Mouse (Mus musculus) cortical plate, adult 2 months (tissue): ENCODE results near the gene Fhl5. TPM values are rescaled to one million over a fixed set of nuclear protein-coding genes. Genes with fewer than 3 reads are reported as not detected.
A peak's percentile ranks its signal among the peaks of the same experiment; 100 is the strongest.
"Not testable (repeated sequence)": the region's sequence is repeated elsewhere in the genome, so short reads cannot be mapped to it uniquely, and the experiment has no call there.

Source experiments
- H3K27ac ChIP-seq: fragments of 200-500 bp; 2 replicates; pipeline ENCODE4 v1.5.1; 2012; ENCODE audit warnings: low read length, control low read depth, inconsistent platforms; ENCODE audit not compliant: insufficient read depth
- H3K4me1 ChIP-seq: fragments of 200-500 bp; 2 replicates; pipeline ENCODE4 v1.6.1; 2011; ENCODE audit warnings: low read length; ENCODE audit not compliant: control insufficient read depth, insufficient read depth
- H3K4me3 ChIP-seq: fragments of 200-500 bp; 2 replicates; pipeline ENCODE4 v1.5.1; 2011; ENCODE audit warnings: mild to moderate bottlenecking, low read length, control low read depth; ENCODE audit not compliant: insufficient read depth
- CTCF ChIP-seq: fragments of 200-500 bp; IDR thresholded peaks from 2 replicates; pipeline ENCODE4 v1.5.1; 2011; ENCODE audit warnings: mild to moderate bottlenecking, control low read depth, low read length; ENCODE audit not compliant: insufficient read depth; ENCODE audit errors: extremely low read depth
- POLR2A ChIP-seq: fragments of 200-500 bp; IDR thresholded peaks from 2 replicates; pipeline ENCODE4 v1.6.1; 2011; ENCODE audit warnings: mild to moderate bottlenecking, low read length, control low read depth; ENCODE audit not compliant: insufficient read depth; ENCODE audit errors: extremely low read depth
- polyA plus RNA-seq: library from polyadenylated mRNA; depleted of rRNA; stranded (reverse); fragments of >200 nt; gene quantifications from 2 replicates; pipeline ENCODE4 v1.2.3, GENCODE M21; 2012; rRNA removed

Gene Fhl5
- polyA plus RNA-seq = 0.17 and 0.19 TPM in 2 replicates

GRCm38 (mm10) chr4:25242776-25243175, at the start of gene Fhl5:
Gene Fhl5, minus strand, starts transcription at chr4:25242876.
- Histone ChIP-seq H3K4me1 (no peaks in the 10 kb centered on the region), H3K4me3 (no peak within 1 kb of the TSS), H3K27ac (no peak within 1 kb of the TSS)
- no peak for TF ChIP-seq POLR2A
- no peak for TF ChIP-seq CTCF

GRCm38 (mm10) chr4:25285002-25285401, 42.3 kb upstream of the Fhl5 start:
- H3K27ac ChIP-seq, H3K4me1 ChIP-seq, H3K4me3 ChIP-seq: not testable (repeated sequence)

- H3K4me3 ChIP-seq = peak within 1 kb of the TSS; percentile 74
- TF ChIP-seq POLR2A (peak; percentile 79), CTCF (no peak)
- H3K27ac ChIP-seq = peak within 1 kb of the TSS; percentile 91
- H3K4me1 ChIP-seq = no peaks in the 10 kb centered on the region; the same call in 1 of the 2 replicates
Measured at GRCm38 (mm10) chr4:25281671-25282038, 39.0 kb upstream of the Fhl5 start, which contains the start of gene Ufl1. Gene Ufl1, minus strand, starts transcription at chr4:25281821.

- H3K27ac ChIP-seq = peak overlapping the region; percentile 91
- peak overlapping the region; percentile 74 for H3K4me3 ChIP-seq
- H3K4me1 ChIP-seq = no peaks in the 10 kb centered on the region; the same call in 1 of the 2 replicates
- TF ChIP-seq CTCF (no peak), POLR2A (no peak)
Measured at GRCm38 (mm10) chr4:25280938-25281670, 38.4 kb upstream of the Fhl5 start.

GRCm38 (mm10) chr4:25272861-25273627, 30.4 kb upstream of the Fhl5 start:
- Histone ChIP-seq H3K27ac (no peak overlapping the region), H3K4me1 (no peaks in the 10 kb centered on the region), H3K4me3 (no peak overlapping the region)
- no peak for TF ChIP-seq CTCF
- no peak for TF ChIP-seq POLR2A

- Histone ChIP-seq H3K27ac (no peak overlapping the region), H3K4me1 (no peaks in the 10 kb centered on the region), H3K4me3 (no peak overlapping the region)
- TF ChIP-seq CTCF (no peak), POLR2A (no peak)
Measured at GRCm38 (mm10) chr4:25271926-25272325, 29.2 kb upstream of the Fhl5 start.

GRCm38 (mm10) chr4:25267144-25267543, 24.5 kb upstream of the Fhl5 start:
- no peaks in the 10 kb centered on the region for H3K4me1 ChIP-seq
- TF ChIP-seq POLR2A (no peak), CTCF (no peak)
- no peak overlapping the region for H3K4me3 ChIP-seq
- H3K27ac ChIP-seq = no peak overlapping the region

- TF ChIP-seq CTCF = no peak
- no peak for TF ChIP-seq POLR2A
- Histone ChIP-seq H3K27ac (no peak overlapping the region), H3K4me1 (no peaks in the 10 kb centered on the region), H3K4me3 (no peak overlapping the region)
Measured at GRCm38 (mm10) chr4:25257822-25258398, 15.2 kb upstream of the Fhl5 start.

GRCm38 (mm10) chr4:25235663-25236062, 7.0 kb downstream of the Fhl5 start:
- H3K4me3 ChIP-seq, H3K27ac ChIP-seq, H3K4me1 ChIP-seq: not testable (repeated sequence)

- not testable (repeated sequence) for H3K4me3 ChIP-seq, H3K27ac ChIP-seq, H3K4me1 ChIP-seq
Measured at GRCm38 (mm10) chr4:25233767-25234166, 8.9 kb downstream of the Fhl5 start.
